26 mouse cellular contexts compared by ENCODE assay signal in genomic region chrX:47887401-47887800, GRCm38 (mm10). TPM values are rescaled to one million over a fixed set of nuclear protein-coding genes. Genes with fewer than 3 reads are reported as not detected.
DNase-seq lines count a peak whose midpoint lies in the region; ATAC-seq and TF ChIP-seq lines count a peak whose summit lies in the region.
"Had no signal": no experiment of that assay in that cellular context is flagged by ENCODE, and none has a peak within 500 bp of the region (broad histone marks: within the 10 kb centered on the region; RNA-seq: fewer than 3 reads in every experiment).

No protein-coding gene starts in this region.

- no peaks in the 10 kb centered on the region for H3K27me3 ChIP-seq in embryonic facial prominence, embryonic 14.5 days (replicated peaks; ENCODE audit: control insufficient read depth, insufficient read depth, low read length)
- 0 out of 2 replicates have a peak, but pooled peaks cover 5% of the 10 kb centered on the region for H3K27me3 ChIP-seq in embryonic facial prominence, embryonic 10.5 days (replicated peaks; ENCODE audit: low read depth, poor library complexity, severe bottlenecking)
- H3K27me3 ChIP-seq in lung, embryonic 14.5 days (ENCODE audit: insufficient read depth, low read length), result no peaks in the 10 kb centered on the region
- H3K27me3 ChIP-seq: CH12.LX; embryonic facial prominence, embryonic 12.5 days; forebrain, embryonic 12.5 days had no signal

- no peak overlapping the region for H3K4me2 ChIP-seq in embryonic facial prominence, embryonic 14.5 days (ENCODE audit: low read depth, low read length)
- no peak overlapping the region for H3K4me2 ChIP-seq in lung, embryonic 14.5 days
- H3K4me2 ChIP-seq: embryonic facial prominence, embryonic 12.5 days; embryonic facial prominence, embryonic 15.5 days; forebrain, embryonic 12.5 days had no signal

- H3K9ac ChIP-seq in embryonic facial prominence, embryonic 14.5 days (ENCODE audit: low read depth, low read length), result no peak overlapping the region
- no peak overlapping the region for H3K9ac ChIP-seq in lung, embryonic 14.5 days
- H3K9ac ChIP-seq: embryonic facial prominence, embryonic 12.5 days; embryonic facial prominence, embryonic 15.5 days; forebrain, embryonic 12.5 days; forebrain, postnatal 0 days had no signal

- DNase-seq in embryonic facial prominence, embryonic 14.5 days (ENCODE audit: low spot score), result peak; percentile 3
- DNase-seq in embryonic facial prominence, embryonic 10.5 days (ENCODE audit: low spot score), result no peak
- DNase-seq in lung, embryonic 14.5 days, result peak; percentile 65
- no peak for DNase-seq in lung, postnatal 14 days
- peak; percentile 18 for DNase-seq in 3T3-L1 (ENCODE audit: low read depth, low spot score)
- DNase-seq in B cell, adult 2 months, result no peak
- DNase-seq: adrenal gland, adult 2 months; adrenal gland, postnatal 10 days; adrenal gland, postnatal 25 days; cerebellum, adult 11 months; cerebellum, adult 18-20 months; cerebellum, adult 8-10 months; cerebellum, adult 9-11 months; cerebellum, postnatal 14 days; cerebellum, postnatal 36 days; embryo, embryonic 11 days; forebrain, postnatal 0 days had no signal

- H3K9me3 ChIP-seq in embryonic facial prominence, embryonic 14.5 days (ENCODE audit: control insufficient read depth, low read length), result no peaks in the 10 kb centered on the region
- no peaks in the 10 kb centered on the region for H3K9me3 ChIP-seq in embryonic facial prominence, embryonic 10.5 days
- H3K9me3 ChIP-seq in lung, embryonic 14.5 days (ENCODE audit: low read depth, low read length), result no peaks in the 10 kb centered on the region
- H3K9me3 ChIP-seq: embryonic facial prominence, embryonic 12.5 days; embryonic facial prominence, embryonic 15.5 days; forebrain, embryonic 10.5 days; forebrain, embryonic 12.5 days; G1E had no signal

- peaks cover 12% of the 10 kb centered on the region; the same call in 1 of the 2 replicates for H3K36me3 ChIP-seq in embryonic facial prominence, embryonic 14.5 days (ENCODE audit: control insufficient read depth, insufficient read depth, low read length)
- H3K36me3 ChIP-seq in embryonic facial prominence, embryonic 10.5 days (replicated peaks), result no peaks in the 10 kb centered on the region
- H3K36me3 ChIP-seq in lung, embryonic 14.5 days (ENCODE audit: insufficient read depth), result 0 out of 2 replicates have a peak, but pooled peaks cover 3% of the 10 kb centered on the region
- H3K36me3 ChIP-seq: embryonic facial prominence, embryonic 12.5 days; embryonic facial prominence, embryonic 15.5 days; forebrain, embryonic 12.5 days; G1E had no signal

- no peak overlapping the region for H3K4me3 ChIP-seq in embryonic facial prominence, embryonic 14.5 days (ENCODE audit: low read depth, low read length)
- H3K4me3 ChIP-seq in embryonic facial prominence, embryonic 10.5 days, result no peak overlapping the region
- H3K4me3 ChIP-seq in lung, embryonic 14.5 days (ENCODE audit: low read depth, low read length), result no peak overlapping the region
- H3K4me3 ChIP-seq: embryonic facial prominence, embryonic 12.5 days; embryonic facial prominence, embryonic 15.5 days; erythroblast, embryonic 14.5 days; forebrain, embryonic 10.5 days; forebrain, embryonic 12.5 days had no signal

- no peak overlapping the region for H3K27ac ChIP-seq in embryonic facial prominence, embryonic 14.5 days (replicated peaks; ENCODE audit: low read depth, low read length)
- H3K27ac ChIP-seq in embryonic facial prominence, embryonic 10.5 days (replicated peaks), result no peak overlapping the region
- no peak overlapping the region for H3K27ac ChIP-seq in lung, embryonic 14.5 days (ENCODE audit: low read depth)
- H3K27ac ChIP-seq: embryonic facial prominence, embryonic 12.5 days; embryonic facial prominence, embryonic 15.5 days; forebrain, embryonic 10.5 days; forebrain, embryonic 12.5 days had no signal

- TF ChIP-seq CTCF in lung, embryonic 14.5 days (IDR thresholded peaks at IDR 0.05; ENCODE audit: low read depth), result no peak

- WGBS in embryonic facial prominence, embryonic 14.5 days, result 50% methylated on average over 2 of the region's 2 CpGs
- 83% methylated on average over 2 of the region's 2 CpGs for WGBS in embryonic facial prominence, embryonic 10.5 days
- 38% methylated on average over 2 of the region's 2 CpGs for WGBS in lung, embryonic 14.5 days

- no peak for ATAC-seq in embryonic facial prominence, embryonic 14.5 days (ENCODE audit: low read depth)
- no peak for ATAC-seq in lung, embryonic 14.5 days (ENCODE audit: insufficient read depth)
- ATAC-seq: CD4-positive, CD25-positive, alpha-beta regulatory T cell, adult 4 months; forebrain, embryonic 14.5 days; forebrain, postnatal 0 days had no signal

- no peaks in the 10 kb centered on the region for H3K4me1 ChIP-seq in embryonic facial prominence, embryonic 14.5 days (ENCODE audit: control insufficient read depth, insufficient read depth, low read length)
- H3K4me1 ChIP-seq in embryonic facial prominence, embryonic 10.5 days, result peaks cover 3% of the 10 kb centered on the region
- no peaks in the 10 kb centered on the region for H3K4me1 ChIP-seq in lung, embryonic 14.5 days (ENCODE audit: insufficient read depth)
- H3K4me1 ChIP-seq: embryonic facial prominence, embryonic 12.5 days; embryonic facial prominence, embryonic 15.5 days; forebrain, embryonic 12.5 days had no signal

RNA-seq across cellular contexts. Expression of gene Smarca1, which starts 5.4 kb away (rescaled TPM):
- polyA plus RNA-seq in embryonic facial prominence, embryonic 14.5 days (2014; fragmentation: Nextera tagmentation; extraction: Ambion mirVana), result 30.1 and 33.8 TPM in 2 replicates
- 14.7 and 17.9 TPM in 2 replicates for polyA plus RNA-seq in embryonic facial prominence, embryonic 10.5 days (2016; fragmentation: Nextera tagmentation; extraction: Ambion mirVana)
- polyA plus RNA-seq in lung, embryonic 14.5 days (2014; fragmentation: Nextera tagmentation; extraction: Ambion mirVana), result 29.9 and 32.5 TPM in 2 replicates
- polyA plus RNA-seq: CD4-positive, CD25-positive, alpha-beta regulatory T cell, adult 4 months; erythroblast, embryonic 14.5 days; G1E had no signal

RNA-seq across cellular contexts. Expression of gene Ocrl, which starts 24.8 kb away (rescaled TPM):
- 19.6 and 21.3 TPM in 2 replicates for polyA plus RNA-seq in embryonic facial prominence, embryonic 14.5 days (2014; fragmentation: Nextera tagmentation; extraction: Ambion mirVana)
- polyA plus RNA-seq in embryonic facial prominence, embryonic 10.5 days (2016; fragmentation: Nextera tagmentation; extraction: Ambion mirVana), result 17.1 and 17.5 TPM in 2 replicates
- polyA plus RNA-seq in lung, embryonic 14.5 days (2014; fragmentation: Nextera tagmentation; extraction: Ambion mirVana), result 22.0 and 22.3 TPM in 2 replicates
- polyA plus RNA-seq: G1E had no signal

Comparison
In these comparisons a context has a peak if more than half of its experiments do, and no peak if none do; other contexts are left out.
1. DNase-seq: peak in embryonic facial prominence, embryonic 14.5 days (single experiment), lung, embryonic 14.5 days (single experiment) and 3T3-L1 (single experiment); none in embryonic facial prominence, embryonic 10.5 days (single experiment), lung, postnatal 14 days (single experiment) and B cell, adult 2 months (0 of 2).